Mouse (Mus musculus) left cerebral cortex, adult 8-10 months (tissue): ENCODE data around the gene Sema4b. TPM values are rescaled to one million over a fixed set of nuclear protein-coding genes. Genes with fewer than 3 reads are reported as not detected.

Source experiments
- DNase-seq, 2 experiments: peaks; one replicate each; pipeline ENCODE4 v3.0.0; 2022; ENCODE audit warnings: low spot score in 2 of 2
- total RNA-seq, 4 experiments: library from RNA; stranded (reverse); gene quantifications; 2 replicates each; pipeline ENCODE4 v1.2.4; 2022

Gene Sema4b
- total RNA-seq, 4 experiments from 2014 or later, result 18.6 to 22.7 (median 20.6) TPM

GRCm38 (mm10) chr7:80264606-80265005 lies 78.0 kb downstream of the Sema4b start:
- DNase-seq, result no peak

- DNase-seq, result no peak
Observed at GRCm38 (mm10) chr7:80267764-80268163, 81.1 kb downstream of the Sema4b start.

- peak; percentile 95 to 98 for DNase-seq
Observed at GRCm38 (mm10) chr7:80268897-80269750, 82.5 kb downstream of the Sema4b start, which contains the start of gene Vps33b. Vps33b (plus strand) TSS chr7:80269649.

- no peak for DNase-seq
Observed at GRCm38 (mm10) chr7:80269751-80270255, 83.2 kb downstream of the Sema4b start.

GRCm38 (mm10) chr7:80273456-80273855 lies 86.8 kb downstream of the Sema4b start:
- no peak for DNase-seq

Other genes with a start within 250 kb of the Sema4b start
- gene Zfp710, start 162.0 kb upstream of the Sema4b start, total RNA-seq, result 10 to 100 TPM; 20.9 to 22.8 (median 21.8) TPM
- gene Idh2, start 71.4 kb upstream of the Sema4b start, total RNA-seq, result 10 to 100 TPM; 61.7 to 68.1 (median 64.0) TPM
- 10 to 100 TPM; 19.7 to 26.3 (median 25.2) TPM for gene Cib1, start 46.0 kb downstream of the Sema4b start, total RNA-seq
- 1 to 10 TPM; 5.9 to 6.8 (median 6.6) TPM for gene Gdpgp1, start 46.0 kb downstream of the Sema4b start, total RNA-seq
- 1 to 10 TPM; 1.5 to 2.7 (median 2.1) TPM for gene Ttll13, start 59.5 kb downstream of the Sema4b start, total RNA-seq
- 10 to 100 TPM; 40.5 to 43.0 (median 41.7) TPM for gene Ngrn, start 74.4 kb downstream of the Sema4b start, total RNA-seq
- 10 to 100 TPM; 17.2 to 24.6 (median 21.3) TPM for gene Vps33b, start 82.8 kb downstream of the Sema4b start, total RNA-seq
- 1 to 10 TPM in 3 of 4 experiments, under 1 TPM in 1; 0.51 to 1.8 (median 1.7) TPM for gene Prc1, start 107.6 kb downstream of the Sema4b start, total RNA-seq
- gene Rccd1, start 137.6 kb downstream of the Sema4b start, total RNA-seq, result 10 to 100 TPM; 16.3 to 21.7 (median 18.0) TPM
- gene Unc45a, start 154.2 kb downstream of the Sema4b start, total RNA-seq, result 10 to 100 TPM; 40.2 to 43.7 (median 42.4) TPM
- gene Hddc3, start 156.3 kb downstream of the Sema4b start, total RNA-seq, result 10 to 100 TPM; 50.5 to 63.4 (median 57.2) TPM
- 100 to 1,000 TPM; 158 to 168 (median 165) TPM for gene Man2a2, start 184.5 kb downstream of the Sema4b start, total RNA-seq
- 10 to 100 TPM in 1 of 4 experiments, 1 to 10 TPM in 3; 4.5 to 10.5 (median 6.9) TPM for gene Fes, start 201.1 kb downstream of the Sema4b start, total RNA-seq
- 10 to 100 TPM; 30.7 to 33.6 (median 33.2) TPM for gene Furin, start 218.6 kb downstream of the Sema4b start, total RNA-seq